Mouse (Mus musculus) heart, postnatal 14 days (tissue): ENCODE data around the gene Pusl1. TPM values are rescaled to one million over a fixed set of nuclear protein-coding genes. Genes with fewer than 3 reads are reported as not detected.

Source experiments
- DNase-seq, 2 experiments: peaks; one replicate each; pipeline ENCODE4 v3.0.0; 2021 to 2022
- intact Hi-C: fragments of 180-260 bp; cut with DNase I; formaldehyde crosslinking; loops from one replicate; pipeline ENCODE4 v1.15.1; 2025
- microRNA-seq, 2 experiments: library from miRNA; unstranded; fragments of <30 nt; microRNA quantifications; one replicate each; pipeline ENCODE4 v1.2.0; 2021 to 2022
- total RNA-seq, 2 experiments: library from RNA; stranded (reverse); gene quantifications; 2 replicates each; pipeline ENCODE4 v1.2.3; 2021

The Pusl1 gene
- total RNA-seq, 2 experiments from 2014 or later, result 14.8 to 18.0 TPM

DNA sequence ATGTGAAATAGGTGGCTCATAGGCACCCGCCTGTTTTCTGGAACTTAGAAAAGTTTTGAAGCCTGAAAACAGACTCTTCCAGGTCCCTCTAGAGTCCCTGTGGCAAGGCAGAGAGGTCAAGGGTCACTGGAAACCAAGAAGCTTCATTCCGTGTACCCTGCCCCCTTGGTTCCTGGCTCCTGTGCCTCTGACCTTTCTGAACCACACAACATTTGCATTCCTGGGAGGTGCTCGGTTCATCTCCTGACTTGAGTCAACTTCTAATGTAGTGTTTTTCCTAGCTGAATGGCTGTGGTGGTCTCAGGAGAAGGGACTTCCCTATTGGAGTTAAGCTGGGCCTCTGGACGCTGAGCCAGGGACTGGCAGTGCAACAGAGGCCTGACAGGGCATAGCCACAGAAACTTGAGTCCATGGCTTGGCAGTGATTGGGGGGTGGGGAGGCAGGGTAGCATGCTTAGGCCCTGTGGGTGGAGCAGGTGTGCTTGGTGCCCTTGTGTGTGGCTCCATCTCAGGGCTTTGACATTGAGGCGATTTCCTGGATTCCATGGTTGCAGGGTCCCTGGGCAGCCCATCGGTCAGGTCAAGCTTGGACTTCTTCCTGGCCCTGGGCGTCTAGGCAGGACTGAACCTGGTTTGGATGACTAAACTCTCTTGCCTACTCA lies 43.0 kb downstream of the Pusl1 start:
- intact Hi-C loops, result no loop called here
- DNase-seq, result no peak

DNA sequence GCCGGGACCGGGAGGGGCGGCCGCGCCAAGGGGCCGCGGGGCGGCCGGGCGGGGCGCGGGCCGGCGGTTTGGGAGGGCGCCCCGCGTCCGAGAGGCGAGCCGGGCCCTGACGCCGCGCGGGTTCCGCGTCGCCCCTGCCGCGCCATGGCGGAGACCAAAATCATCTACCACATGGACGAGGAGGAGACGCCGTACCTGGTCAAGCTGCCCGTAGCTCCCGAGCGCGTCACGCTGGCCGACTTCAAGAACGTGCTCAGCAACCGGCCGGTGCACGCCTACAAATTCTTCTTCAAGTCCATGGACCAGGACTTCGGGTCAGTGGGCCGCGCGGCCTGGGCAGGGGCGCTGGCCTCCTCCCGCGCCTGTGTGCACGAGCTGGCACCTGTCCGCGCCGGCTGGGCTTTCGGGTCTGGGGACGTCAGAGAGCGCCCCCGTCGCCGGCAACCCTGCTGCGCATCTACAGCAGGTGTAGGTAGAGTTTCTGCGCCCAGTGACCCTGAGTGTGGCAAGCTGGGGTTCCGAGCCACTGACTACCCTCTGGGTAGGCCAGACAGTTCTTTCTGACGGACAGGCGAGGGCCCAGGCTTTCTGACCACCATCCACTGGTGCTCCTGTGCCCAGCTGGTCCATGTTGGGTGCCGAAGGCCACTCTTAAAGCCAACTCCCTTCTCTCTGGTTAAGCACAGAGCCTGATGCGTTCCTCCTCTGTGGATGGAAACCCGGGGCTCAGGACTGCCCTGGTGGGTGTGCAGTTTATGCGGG lies 43.8 kb downstream of the Pusl1 start:
- peak in 1 of 2 experiments; percentile 40 for DNase-seq
- intact Hi-C loops, result loop anchor here (1.0 kb wide), 1 partner anchor 15 kb away; no protein-coding TSS in a partner anchor

DNA sequence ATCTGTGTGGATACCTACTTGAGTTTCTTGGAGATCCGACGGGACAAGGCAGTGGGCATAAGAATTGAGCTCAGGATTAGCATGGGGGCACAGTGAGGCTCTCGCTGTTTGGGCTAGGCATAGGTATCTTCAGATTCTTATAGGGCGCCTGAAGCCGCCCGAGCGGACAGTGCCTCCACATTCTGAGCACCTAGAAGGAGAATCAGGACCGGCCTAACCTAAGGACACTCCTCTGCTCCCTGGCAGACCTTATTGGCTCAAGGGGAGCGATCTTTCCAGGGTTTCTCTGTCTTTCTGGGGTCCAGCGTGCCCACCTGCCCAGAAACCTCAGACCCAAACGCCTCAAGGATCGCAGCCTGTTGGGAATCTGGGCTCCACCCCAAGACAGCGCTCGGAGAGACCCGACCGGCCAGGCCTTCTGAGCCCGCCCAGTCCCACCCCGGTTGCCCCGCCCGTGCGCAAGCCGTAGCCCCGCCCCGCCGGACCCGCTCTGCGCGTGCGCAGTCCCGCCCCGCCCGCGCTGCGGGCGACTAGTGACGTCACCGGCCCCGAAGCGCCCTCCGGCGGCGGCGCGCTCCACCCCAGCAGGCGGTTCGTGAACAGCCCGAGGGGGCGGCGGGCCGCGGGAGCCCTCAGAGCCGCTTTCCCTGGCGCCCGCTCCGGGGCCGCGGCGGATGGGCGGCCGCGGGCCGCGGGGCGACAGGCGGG lies 44.6 kb downstream of the Pusl1 start, which contains the start of gene Dvl1:
Dvl1 (plus strand) TSS at position 532 of the 708 bp plus-strand sequence.
- peak; percentile 98 to 99 for DNase-seq
- intact Hi-C loops, result loop anchor here (1.0 kb wide), 1 partner anchor 15 kb away; no protein-coding TSS in a partner anchor

DNA sequence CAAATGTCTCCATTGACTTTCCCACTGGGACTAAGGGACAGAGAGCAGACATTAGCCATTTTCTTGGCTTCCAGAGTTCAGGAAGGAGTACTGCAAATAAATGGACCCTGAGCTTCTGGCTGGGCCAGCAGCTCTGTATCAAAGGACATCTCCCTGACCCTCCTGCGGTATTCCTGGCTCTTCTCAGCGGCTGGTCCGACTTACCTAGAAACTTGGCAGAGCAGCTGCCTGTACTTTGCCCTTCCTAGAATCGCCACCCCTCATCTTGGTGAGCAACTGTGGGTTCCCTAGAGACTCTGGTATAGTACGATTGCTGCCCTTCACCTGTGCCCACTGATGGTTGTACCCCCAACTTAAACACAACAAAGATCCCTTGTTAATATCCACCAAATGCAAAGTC lies 48.4 kb downstream of the Pusl1 start:
- DNase-seq, result no peak
- intact Hi-C loops, result no loop called here

DNA sequence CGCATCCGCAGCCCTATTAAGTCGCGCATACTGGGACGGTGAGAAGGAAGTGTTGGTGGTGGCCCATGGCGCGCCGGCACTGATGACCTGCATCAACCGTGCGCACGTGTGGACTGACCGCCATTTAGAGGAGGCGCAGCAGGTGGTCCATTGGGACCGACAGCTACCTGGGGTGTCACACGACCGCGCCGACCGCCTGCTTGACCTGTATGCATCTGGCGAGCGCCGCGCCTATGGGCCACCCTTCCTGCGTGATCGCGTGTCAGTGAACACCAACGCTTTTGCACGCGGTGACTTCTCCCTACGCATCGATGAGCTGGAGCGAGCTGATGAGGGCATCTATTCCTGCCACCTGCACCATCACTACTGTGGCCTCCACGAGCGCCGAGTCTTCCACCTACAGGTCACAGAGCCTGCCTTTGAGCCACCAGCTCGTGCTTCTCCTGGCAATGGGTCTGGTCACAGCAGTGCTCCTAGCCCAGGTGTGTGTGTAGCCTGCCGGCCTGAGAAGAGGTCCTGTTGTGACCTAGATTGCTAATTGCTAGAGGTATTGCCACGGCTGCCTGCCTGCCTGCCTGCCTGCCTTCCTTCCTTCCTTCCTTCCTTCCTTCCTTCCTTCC lies 49.8 kb downstream of the Pusl1 start:
- DNase-seq, result no peak
- intact Hi-C loops, result no loop called here

DNA sequence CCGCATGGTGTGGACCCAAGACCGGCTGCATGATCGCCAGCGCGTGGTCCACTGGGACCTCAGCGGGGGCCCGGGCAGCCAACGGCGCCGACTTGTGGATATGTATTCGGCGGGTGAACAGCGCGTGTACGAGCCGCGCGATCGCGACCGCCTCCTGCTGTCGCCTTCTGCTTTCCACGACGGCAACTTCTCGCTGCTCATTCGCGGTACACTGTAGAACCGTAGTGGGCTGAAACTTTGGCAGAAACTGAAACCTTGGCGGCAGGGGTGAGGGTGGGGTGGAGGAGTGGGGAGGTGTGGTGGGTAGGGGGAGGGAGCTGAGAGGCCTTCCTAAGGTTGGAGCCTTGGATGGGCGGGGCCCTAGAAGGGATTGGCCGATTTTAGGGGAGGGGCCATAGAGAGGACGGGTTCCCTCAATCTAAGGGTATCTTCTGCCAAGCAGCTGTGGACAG lies 50.6 kb downstream of the Pusl1 start:
- intact Hi-C loops, result no loop called here

DNA sequence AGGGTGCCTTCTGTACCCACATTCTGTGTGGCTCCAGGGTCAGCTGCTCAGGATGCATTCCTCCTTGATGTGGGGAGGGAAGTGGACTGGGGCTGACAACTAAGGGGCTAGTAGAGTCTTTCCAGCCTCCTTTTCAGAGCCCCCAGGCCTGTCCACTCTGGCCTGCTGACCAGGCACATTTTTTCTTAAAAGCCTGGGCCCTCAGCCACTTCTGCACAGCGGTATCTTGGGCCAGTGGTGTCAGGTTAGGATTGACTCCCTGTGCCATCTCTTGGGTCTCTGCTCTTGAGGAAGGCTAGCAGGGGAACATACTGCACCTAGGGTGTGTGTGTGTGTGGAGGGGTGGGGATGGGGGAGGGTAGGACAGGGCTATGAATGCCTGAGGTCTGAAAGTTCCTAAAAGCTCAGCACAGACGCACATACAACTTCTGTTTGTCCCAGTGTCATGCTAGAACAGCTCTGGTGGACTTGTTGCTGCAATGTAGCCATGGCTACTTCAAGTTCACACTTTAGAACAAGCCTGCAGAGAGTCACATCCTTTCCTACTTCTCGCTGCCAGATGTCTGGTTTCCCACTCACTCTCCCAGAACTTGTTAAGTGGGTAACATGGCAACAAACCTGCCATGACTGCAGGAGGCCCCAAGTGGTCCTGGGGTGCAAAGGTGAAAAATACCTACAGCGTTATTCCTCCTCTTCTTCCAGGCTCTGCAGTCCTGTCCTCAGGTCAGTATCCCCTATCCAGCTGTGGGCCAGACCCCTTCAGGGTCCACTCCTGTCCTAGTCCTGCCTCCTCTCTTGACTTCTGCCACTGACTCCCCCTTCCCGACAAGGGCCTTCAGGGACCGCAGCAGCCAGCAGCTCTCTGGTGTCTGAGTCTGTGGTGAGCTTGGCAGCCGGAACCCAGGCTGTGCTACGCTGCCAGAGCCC lies 51.2 kb downstream of the Pusl1 start:
- intact Hi-C loops, result no loop called here
- peak in 1 of 2 experiments; percentile 21 for DNase-seq

More for the DNA sequence above, 50.6 kb downstream of the Pusl1 start:
- peak; percentile 67 to 76 for DNase-seq

DNA sequence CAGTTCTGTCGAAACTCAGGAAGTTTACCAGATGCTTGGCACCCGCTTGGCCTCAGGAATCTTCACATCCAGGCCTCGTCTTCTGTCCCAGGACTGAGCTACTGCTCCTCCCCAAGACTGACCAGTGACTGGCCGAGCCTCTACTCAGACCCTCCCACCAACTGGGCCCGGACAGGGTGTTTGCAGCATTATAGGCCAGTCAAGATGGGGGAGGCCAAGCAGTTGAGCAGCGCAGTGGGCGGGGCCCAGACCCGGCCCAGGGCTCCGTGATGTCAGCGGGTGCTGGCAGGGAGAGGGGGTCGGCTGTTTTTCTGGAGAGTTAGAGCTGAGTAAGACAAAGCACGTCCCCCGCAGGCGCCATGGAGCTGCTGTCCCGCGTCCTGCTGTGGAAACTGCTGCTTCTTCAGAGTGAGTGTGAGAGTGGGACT lies 52.1 kb downstream of the Pusl1 start, which contains the start of gene Mxra8:
Mxra8 (plus strand) TSS at position 198 of the 428 bp plus-strand sequence.
- peak; percentile 89 to 91 for DNase-seq
- intact Hi-C loops, result no loop called here

DNA sequence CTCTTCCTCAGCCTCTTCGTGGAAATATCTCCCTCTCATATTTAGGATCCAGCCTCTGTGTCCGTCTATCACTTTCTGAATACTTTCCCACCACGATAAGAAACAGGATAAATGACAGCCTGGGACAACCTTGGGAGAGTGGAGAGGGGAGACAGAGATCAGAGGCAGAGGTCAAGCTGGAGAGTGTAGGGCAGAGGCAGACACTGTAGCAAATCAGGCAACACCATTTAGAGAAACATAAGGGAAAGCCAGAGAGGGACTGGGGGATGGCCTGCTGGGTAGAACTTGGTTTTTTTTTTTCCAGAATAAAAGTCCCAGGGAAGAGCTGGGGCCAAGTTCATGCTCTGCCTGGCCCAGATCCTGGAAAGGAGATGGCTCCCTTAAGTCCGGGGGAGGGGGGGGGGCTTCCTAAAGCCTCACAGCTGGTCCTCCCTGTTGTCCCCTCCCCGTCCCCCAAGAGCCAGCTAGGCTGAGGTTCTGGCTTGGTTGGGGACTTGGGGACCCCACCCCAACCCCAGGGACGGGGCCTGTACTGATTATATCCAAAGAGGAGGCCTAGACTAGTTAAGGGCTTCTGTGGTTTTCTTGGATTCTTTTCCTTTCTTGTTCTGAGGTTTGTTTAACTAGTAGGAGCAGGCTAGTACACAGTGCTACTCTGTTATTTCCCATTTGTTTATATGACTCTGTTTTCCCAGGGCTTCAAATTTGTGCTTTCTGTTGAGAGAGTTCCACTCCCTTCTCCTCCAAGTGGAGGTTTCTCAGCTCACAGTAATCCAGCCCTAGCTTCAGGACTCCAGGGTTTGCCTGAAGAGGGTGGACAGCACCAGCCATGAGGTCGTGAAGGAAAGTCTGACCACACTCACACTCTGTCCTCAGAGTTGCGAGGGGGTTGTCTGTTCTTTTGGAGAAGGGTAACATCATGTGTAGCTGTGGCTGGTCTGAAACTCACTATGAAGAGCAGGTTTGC lies 53.1 kb downstream of the Pusl1 start:
- DNase-seq, result peak; percentile 65
- intact Hi-C loops, result no loop called here

Small RNA genes lying within 50 kb of the gene (microRNA-seq; reads per million reads assigned to microRNA genes)
- 0 reads per million in 2 experiments for gene Gm22991

Other genes with a start within 250 kb of the Pusl1 start
- gene Gm10563, start 246.4 kb downstream of the Pusl1 start, total RNA-seq, result not detected
- gene Mmp23, start 238.4 kb downstream of the Pusl1 start, total RNA-seq, result 10 to 100 TPM; 14.5 to 16.8 TPM
- 10 to 100 TPM; 22.4 to 24.9 TPM for gene Mib2, start 222.6 kb downstream of the Pusl1 start, total RNA-seq
- gene Fndc10, start 197.4 kb downstream of the Pusl1 start, total RNA-seq, result 1 to 10 TPM; 1.5 to 1.8 TPM
- gene Ssu72, start 187.0 kb downstream of the Pusl1 start, total RNA-seq, result 10 to 100 TPM; 44.3 to 48.6 TPM
- under 1 TPM; 0.38 to 0.44 TPM for gene Tmem240, start 157.0 kb downstream of the Pusl1 start, total RNA-seq
- 10 to 100 TPM; 54.3 to 59.2 TPM for gene Atad3a, start 130.7 kb downstream of the Pusl1 start, total RNA-seq
- 10 to 100 TPM in 1 of 2 experiments, 1 to 10 TPM in 1; 9.2 to 12.6 TPM for gene Vwa1, start 117.1 kb downstream of the Pusl1 start, total RNA-seq
- gene Tmem88b, start 105.9 kb downstream of the Pusl1 start, total RNA-seq, result 1 to 10 TPM; 1.2 TPM
- gene Ankrd65, start 101.3 kb downstream of the Pusl1 start, total RNA-seq, result not detected
- 10 to 100 TPM; 72.4 to 72.5 TPM for gene Mrpl20, start 88.9 kb downstream of the Pusl1 start, total RNA-seq
- 10 to 100 TPM; 49.1 to 55.8 TPM for gene Ccnl2, start 79.3 kb downstream of the Pusl1 start, total RNA-seq
- 10 to 100 TPM; 96.4 to 97.5 TPM for gene Aurkaip1, start 60.5 kb downstream of the Pusl1 start, total RNA-seq
- 10 to 100 TPM; 46.9 to 58.4 TPM for gene Mxra8, start 52.1 kb downstream of the Pusl1 start, total RNA-seq
- gene Dvl1, start 44.4 kb downstream of the Pusl1 start, total RNA-seq, result 10 to 100 TPM; 41.1 to 46.6 TPM
- gene Tas1r3, start 28.4 kb downstream of the Pusl1 start, total RNA-seq, result under 1 TPM; 0.26 to 0.32 TPM
- gene Cptp, start 22.3 kb downstream of the Pusl1 start, total RNA-seq, result 10 to 100 TPM in 1 of 2 experiments, 1 to 10 TPM in 1; 9.9 to 10.6 TPM
- gene Ints11, start 22.2 kb downstream of the Pusl1 start, total RNA-seq, result 10 to 100 TPM; 16.9 to 19.5 TPM
- 10 to 100 TPM; 19.6 to 21.6 TPM for gene Acap3, start within 50 bp of the Pusl1 start, total RNA-seq
- 10 to 100 TPM; 53.1 to 62.6 TPM for gene Ube2j2, start 52.0 kb upstream of the Pusl1 start, total RNA-seq
- gene C1qtnf12, start 70.5 kb upstream of the Pusl1 start, total RNA-seq, result 10 to 100 TPM; 14.0 to 17.9 TPM
- gene B3galt6, start 100.9 kb upstream of the Pusl1 start, total RNA-seq, result 1 to 10 TPM; 2.0 to 2.7 TPM
- 10 to 100 TPM; 83.2 to 84.6 TPM for gene Sdf4, start 101.1 kb upstream of the Pusl1 start, total RNA-seq
- under 1 TPM; 0.50 to 0.80 TPM for gene Tnfrsf4, start 122.1 kb upstream of the Pusl1 start, total RNA-seq
- gene Tnfrsf18, start 134.4 kb upstream of the Pusl1 start, total RNA-seq, result under 1 TPM in 1 of 2 experiments, not detected in 1; 0.56 TPM
- gene Ttll10, start 167.6 kb upstream of the Pusl1 start, total RNA-seq, result not detected
- gene 9430015G10Rik, start 218.2 kb upstream of the Pusl1 start, total RNA-seq, result 1 to 10 TPM; 4.6 to 4.8 TPM
- under 1 TPM; 0.07 to 0.22 TPM for gene Rnf223, start 238.7 kb upstream of the Pusl1 start, total RNA-seq